Mouse (Mus musculus) kidney, postnatal 0 days (tissue): ENCODE data around the gene Slamf9. TPM values are rescaled to one million over a fixed set of nuclear protein-coding genes. Genes with fewer than 3 reads are reported as not detected.

Experiments used
- ATAC-seq: fragments of 200-750 bp; cut with Nextera tagmentation; replicated peaks from 2 replicates; pipeline ENCODE4 v1.8.0; 2017; ENCODE audit warnings: low read depth, moderate number of reproducible peaks, moderate TSS enrichment, moderate library complexity; ENCODE audit not compliant: low FRiP score
- DNase-seq: peaks from one replicate; pipeline ENCODE4 v3.0.0-alpha.2; 2016; ENCODE audit warnings: low spot score
- H3K27ac ChIP-seq: fragments of 300-500 bp; sonication (generic); 2 replicates; pipeline ENCODE4 v1.5.1; 2014; ENCODE audit warnings: mild to moderate bottlenecking
- H3K27me3 ChIP-seq: fragments of 300-500 bp; sonication (generic); 2 replicates; pipeline ENCODE4 v1.6.1; 2014; ENCODE audit warnings: low read length, mixed read lengths; ENCODE audit not compliant: insufficient read depth
- H3K36me3 ChIP-seq: fragments of 300-500 bp; sonication (generic); 2 replicates; pipeline ENCODE4 v1.6.1; 2014; ENCODE audit warnings: low read length, mixed read lengths; ENCODE audit not compliant: insufficient read depth
- H3K4me1 ChIP-seq: fragments of 300-500 bp; sonication (generic); replicated peaks from 2 replicates; pipeline ENCODE4 v1.6.1; 2014; ENCODE audit warnings: antibody characterized with exemption, low read length, mixed read lengths; ENCODE audit not compliant: insufficient read depth
- H3K4me2 ChIP-seq: fragments of 300-500 bp; sonication (generic); 2 replicates; pipeline ENCODE4 v1.6.1; 2014; ENCODE audit warnings: mild to moderate bottlenecking, low read length, moderate library complexity, mixed read lengths
- H3K4me3 ChIP-seq: fragments of 300-500 bp; sonication (generic); replicated peaks from 2 replicates; pipeline ENCODE4 v1.5.1; 2014; ENCODE audit warnings: low read depth, low read length
- H3K9ac ChIP-seq: fragments of 300-500 bp; sonication (generic); 2 replicates; pipeline ENCODE4 v1.6.1; 2014; ENCODE audit warnings: low read depth, low read length
- H3K9me3 ChIP-seq: fragments of 300-500 bp; sonication (generic); replicated peaks from 2 replicates; pipeline ENCODE4 v1.6.1; 2016; ENCODE audit warnings: low read length, inconsistent platforms, mixed read lengths
- CTCF ChIP-seq: IDR thresholded peaks from 2 replicates; pipeline ENCODE4 v1.5.1; 2016; ENCODE audit warnings: antibody characterized with exemption, low read depth, mild to moderate bottlenecking, moderate library complexity
- WGBS: fragments of 180-500 bp; shearing (Covaris S2); extraction: QIAGEN DNeasy Blood & Tissue Kit; methylation state at CpG from one replicate; pipeline ENCODE4 v1.1.7; 2014; 5-methylcytosine and 5-hydroxymethylcytosine counted together
- polyA plus RNA-seq: library from polyadenylated mRNA; unstranded; fragments of >200 nt; fragmentation: Nextera tagmentation; extraction: Ambion mirVana; gene quantifications from 2 replicates; pipeline ENCODE4 v1.2.1, GENCODE M21; 2015

Gene Slamf9
- polyA plus RNA-seq, 1 experiment from 2014 or later: 2.3 TPM

- H3K9me3 ChIP-seq: no peaks in the 10 kb centered on the region
- H3K4me1 ChIP-seq: no peaks in the 10 kb centered on the region
- H3K4me3 ChIP-seq: no peak overlapping the region
- WGBS: 98% methylated on average over 4 of the region's 4 CpGs
- H3K27me3 ChIP-seq: no peaks in the 10 kb centered on the region
- no peak for TF ChIP-seq CTCF
- ATAC-seq (no peak), DNase-seq (no peak)
- no peaks in the 10 kb centered on the region for H3K36me3 ChIP-seq
- no peak overlapping the region for H3K4me2 ChIP-seq
- H3K9ac ChIP-seq: no peak overlapping the region
- H3K27ac ChIP-seq: no peak overlapping the region
Measured at GRCm38 (mm10) chr1:172480376-172480775, 5.2 kb downstream of the Slamf9 start.

GRCm38 (mm10) chr1:172481111-172481510 is 6.0 kb downstream of the Slamf9 start:
- DNase-seq (no peak), ATAC-seq (no peak)
- TF ChIP-seq CTCF: no peak
- no peaks in the 10 kb centered on the region for H3K27me3 ChIP-seq
- H3K9ac ChIP-seq: no peak overlapping the region
- H3K4me3 ChIP-seq: no peak overlapping the region
- WGBS: 14% methylated on average over 13 of the region's 13 CpGs
- no peaks in the 10 kb centered on the region for H3K36me3 ChIP-seq
- no peak overlapping the region for H3K27ac ChIP-seq
- peak overlapping the region; percentile 80 for H3K4me2 ChIP-seq
- no peaks in the 10 kb centered on the region for H3K9me3 ChIP-seq
- H3K4me1 ChIP-seq: no peaks in the 10 kb centered on the region

- peak within 1 kb of the TSS; percentile 52 for H3K4me3 ChIP-seq
- WGBS: 1% methylated on average over 38 of the region's 38 CpGs
- peak within 1 kb of the TSS; percentile 80 for H3K4me2 ChIP-seq
- TF ChIP-seq CTCF: peak; percentile 76
- H3K27me3 ChIP-seq: no peaks in the 10 kb centered on the region
- H3K27ac ChIP-seq: peak within 1 kb of the TSS; percentile 6; the same call in 1 of the 2 replicates
- no peaks in the 10 kb centered on the region for H3K36me3 ChIP-seq
- no peaks in the 10 kb centered on the region for H3K4me1 ChIP-seq
- H3K9me3 ChIP-seq: no peaks in the 10 kb centered on the region
- DNase-seq (peak; percentile 97), ATAC-seq (peak; percentile 91)
- H3K9ac ChIP-seq: peak within 1 kb of the TSS; percentile 55
Measured at GRCm38 (mm10) chr1:172481540-172482280, 6.6 kb downstream of the Slamf9 start, which contains the start of gene Igsf9. TSS of gene Igsf9 (plus strand) at chr1:172481788.

- no peaks in the 10 kb centered on the region for H3K4me1 ChIP-seq
- no peaks in the 10 kb centered on the region for H3K27me3 ChIP-seq
- H3K4me3 ChIP-seq: peak overlapping the region; percentile 52
- WGBS: 6% methylated on average over 12 of the region's 12 CpGs
- DNase-seq: peak; percentile 17
- no peaks in the 10 kb centered on the region for H3K36me3 ChIP-seq
- peak; percentile 60 for ATAC-seq
- no peak overlapping the region for H3K27ac ChIP-seq
- no peaks in the 10 kb centered on the region for H3K9me3 ChIP-seq
- no peak for TF ChIP-seq CTCF
- peak overlapping the region; percentile 55 for H3K9ac ChIP-seq
- peak overlapping the region; percentile 80 for H3K4me2 ChIP-seq
Measured at GRCm38 (mm10) chr1:172482518-172483360, 7.6 kb downstream of the Slamf9 start.

- Histone ChIP-seq H3K4me3 (no peak overlapping the region; the same call in 1 of the 2 replicates), H3K4me1 (no peaks in the 10 kb centered on the region), H3K36me3 (no peaks in the 10 kb centered on the region), H3K9me3 (no peaks in the 10 kb centered on the region), H3K27ac (no peak overlapping the region), H3K9ac (peak overlapping the region; percentile 10; the same call in 1 of the 2 replicates), H3K4me2 (peak overlapping the region; percentile 80; the same call in 1 of the 2 replicates), H3K27me3 (no peaks in the 10 kb centered on the region)
- 31% methylated on average over 4 of the region's 4 CpGs for WGBS
- peak; percentile 14; the same call in 1 of the 2 replicates for ATAC-seq
- TF ChIP-seq CTCF: peak; percentile 25; the same call in 1 of the 2 replicates
- peak; percentile 66 for DNase-seq
Measured at GRCm38 (mm10) chr1:172483361-172483660, 8.2 kb downstream of the Slamf9 start.

GRCm38 (mm10) chr1:172484236-172484635 is 9.1 kb downstream of the Slamf9 start:
- TF ChIP-seq CTCF: no peak
- Histone ChIP-seq H3K27me3 (no peaks in the 10 kb centered on the region), H3K9me3 (no peaks in the 10 kb centered on the region), H3K36me3 (no peaks in the 10 kb centered on the region), H3K9ac (no peak overlapping the region), H3K4me1 (no peaks in the 10 kb centered on the region), H3K27ac (no peak overlapping the region), H3K4me3 (no peak overlapping the region), H3K4me2 (peak overlapping the region; percentile 80)
- ATAC-seq (no peak), DNase-seq (no peak)
- 48% methylated on average over 11 of the region's 11 CpGs for WGBS
